Mouse (Mus musculus): ENCODE results near the gene Luc7l. TPM values are rescaled to one million over a fixed set of nuclear protein-coding genes. Genes with fewer than 3 reads are reported as not detected.
"Not testable (repeated sequence)": the region's sequence is repeated elsewhere in the genome, so short reads cannot be mapped to it uniquely, and the experiment has no call there.

The Luc7l gene
- total and polyA plus RNA-seq, 3 experiments, result 58.4 to 59.2 TPM; not detected in 1

- H3K79me2 ChIP-seq (ENCODE audit: control insufficient read depth, insufficient read depth, low read length, poor library complexity); H3K9ac ChIP-seq (ENCODE audit: control insufficient read depth, low read depth, low read length, poor library complexity, severe bottlenecking); H3K27me3 ChIP-seq (ENCODE audit: control insufficient read depth in 1 of 2, insufficient read depth in 2 of 2, low read length in 2 of 2); DNase-seq (ENCODE audit: low read depth, low spot score); H3K27ac ChIP-seq (ENCODE audit: control insufficient read depth, low read depth, low read length); H3K4me1 ChIP-seq (ENCODE audit: control insufficient read depth in 1 of 2, insufficient read depth in 2 of 2, low read length in 2 of 2); H3K9me3 ChIP-seq (replicated peaks; ENCODE audit: insufficient read depth, low read length); H3K4me3 ChIP-seq (ENCODE audit: control insufficient read depth in 1 of 2, insufficient read depth in 1 of 2, low read depth in 2 of 2, low read length in 2 of 2): not testable (repeated sequence)
- peaks cover 9 to 55% of the 10 kb centered on the region in 2 experiments for H3K36me3 ChIP-seq (ENCODE audit: control insufficient read depth in 1 of 2, insufficient read depth in 2 of 2, low read length in 2 of 2)
These were observed 16.9 kb downstream of the Luc7l start for GRCm38 (mm10) chr17:26269577-26269976.

- Histone ChIP-seq H3K36me3 (ENCODE audit: control insufficient read depth in 1 of 2, insufficient read depth in 2 of 2, low read length in 2 of 2) (peaks cover 12 to 46% of the 10 kb centered on the region in 2 experiments), H3K27ac (ENCODE audit: control insufficient read depth, low read depth, low read length) (no peak overlapping the region), H3K4me3 (ENCODE audit: control insufficient read depth in 1 of 2, insufficient read depth in 1 of 2, low read depth in 2 of 2, low read length in 2 of 2) (no peak overlapping the region), H3K4me1 (ENCODE audit: control insufficient read depth in 1 of 2, insufficient read depth in 2 of 2, low read length in 2 of 2) (peaks cover 0 to 4% of the 10 kb centered on the region in 2 experiments; a peak in 1 of 4 replicates), H3K9me3 (replicated peaks; ENCODE audit: insufficient read depth, low read length) (no peaks in the 10 kb centered on the region), H3K79me2 (ENCODE audit: control insufficient read depth, insufficient read depth, low read length, poor library complexity) (no peaks in the 10 kb centered on the region; the same call in none of the 2 replicates), H3K27me3 (ENCODE audit: control insufficient read depth in 1 of 2, insufficient read depth in 2 of 2, low read length in 2 of 2) (no peaks in the 10 kb centered on the region), H3K9ac (ENCODE audit: control insufficient read depth, low read depth, low read length, poor library complexity, severe bottlenecking) (no peak overlapping the region)
- DNase-seq (ENCODE audit: low read depth, low spot score), result peak; percentile 18
- TF ChIP-seq MYB (IDR thresholded peaks at IDR 0.05; ENCODE audit: low read depth, low read length) (no peak), RCOR1 (IDR thresholded peaks at IDR 0.05; ENCODE audit: low read depth, low read length) (no peak), MAX (IDR thresholded peaks at IDR 0.05; ENCODE audit: low read length) (no peak), CHD2 (IDR thresholded peaks at IDR 0.05; ENCODE audit: low read length) (no peak), TBP (IDR thresholded peaks at IDR 0.05; ENCODE audit: low read depth, low read length) (0 out of 2 replicates have a peak, but pooled peaks have one; percentile 34), USF1 (IDR thresholded peaks at IDR 0.05; ENCODE audit: low read depth, low read length) (no peak)
These were observed 19.9 kb downstream of the Luc7l start for GRCm38 (mm10) chr17:26272586-26272985.

GRCm38 (mm10) chr17:26275933-26276332 lies 23.2 kb downstream of the Luc7l start:
- TF ChIP-seq JUND (IDR thresholded peaks at IDR 0.05; ENCODE audit: low read depth, low read length), result no peak
- TF ChIP-seq UBTF (IDR thresholded peaks at IDR 0.05; ENCODE audit: borderline replicate concordance, insufficient read depth, low read depth, low read length), result no peak
- no peak for TF ChIP-seq E2F4 (IDR thresholded peaks at IDR 0.05; ENCODE audit: borderline replicate concordance, low read depth, low read length)
- no peak for TF ChIP-seq MAFK (IDR thresholded peaks at IDR 0.05; ENCODE audit: borderline replicate concordance, low read depth, low read length)
- no peak overlapping the region for H3K9ac ChIP-seq (ENCODE audit: control insufficient read depth, low read depth, low read length, poor library complexity, severe bottlenecking)

More at GRCm38 (mm10) chr17:26275933-26276332, 23.2 kb downstream of the Luc7l start:
- Histone ChIP-seq H3K9me3 (replicated peaks; ENCODE audit: insufficient read depth, low read length) (no peaks in the 10 kb centered on the region), H3K79me2 (ENCODE audit: control insufficient read depth, insufficient read depth, low read length, poor library complexity) (no peaks in the 10 kb centered on the region; the same call in 1 of the 2 replicates), H3K36me3 (ENCODE audit: control insufficient read depth in 1 of 2, insufficient read depth in 2 of 2, low read length in 2 of 2) (peaks cover 13 to 43% of the 10 kb centered on the region in 2 experiments), H3K4me1 (ENCODE audit: control insufficient read depth in 1 of 2, insufficient read depth in 2 of 2, low read length in 2 of 2) (peaks cover 4 to 6% of the 10 kb centered on the region in 2 experiments; a peak in 1 of 4 replicates), H3K27ac (ENCODE audit: control insufficient read depth, low read depth, low read length) (no peak overlapping the region), H3K4me3 (ENCODE audit: control insufficient read depth in 1 of 2, insufficient read depth in 1 of 2, low read depth in 2 of 2, low read length in 2 of 2) (no peak overlapping the region), H3K27me3 (ENCODE audit: control insufficient read depth in 1 of 2, insufficient read depth in 2 of 2, low read length in 2 of 2) (no peaks in the 10 kb centered on the region)
- no peak for DNase-seq (ENCODE audit: low read depth, low spot score)

Data from MEL (cell line).